Mouse (Mus musculus) limb, embryonic 12.5 days (tissue): ENCODE results near the gene Gm20388. TPM values are rescaled to one million over a fixed set of nuclear protein-coding genes. Genes with fewer than 3 reads are reported as not detected.

Source experiments
- ATAC-seq: fragments of 200-750 bp; cut with Nextera tagmentation; 2 replicates; pipeline ENCODE4 v1.8.0; 2017; ENCODE audit warnings: low read depth, moderate TSS enrichment; ENCODE audit not compliant: insufficient number of reproducible peaks, insufficient read depth, low FRiP score, low TSS enrichment
- H3K27ac ChIP-seq: fragments of 300-500 bp; sonication (generic); 2 replicates; pipeline ENCODE4 v1.5.1; 2016; ENCODE audit warnings: mild to moderate bottlenecking, moderate library complexity
- H3K27me3 ChIP-seq: fragments of 300-500 bp; sonication (generic); 2 replicates; pipeline ENCODE4 v1.6.1; 2016; ENCODE audit warnings: mild to moderate bottlenecking, moderate library complexity
- H3K36me3 ChIP-seq: fragments of 300-500 bp; sonication (generic); 2 replicates; pipeline ENCODE4 v1.6.1; 2016; ENCODE audit warnings: mild to moderate bottlenecking, moderate library complexity
- H3K4me1 ChIP-seq: fragments of 300-500 bp; sonication (generic); replicated peaks from 2 replicates; pipeline ENCODE4 v1.6.1; 2016
- H3K4me2 ChIP-seq: fragments of 300-500 bp; sonication (generic); 2 replicates; pipeline ENCODE4 v1.6.1; 2016; ENCODE audit warnings: mild to moderate bottlenecking, moderate library complexity
- H3K4me3 ChIP-seq: fragments of 300-500 bp; sonication (generic); replicated peaks from 2 replicates; pipeline ENCODE4 v1.5.1; 2016; ENCODE audit warnings: mild to moderate bottlenecking
- H3K9ac ChIP-seq: fragments of 300-500 bp; sonication (generic); replicated peaks from 2 replicates; pipeline ENCODE4 v1.6.1; 2016; ENCODE audit warnings: mild to moderate bottlenecking, moderate library complexity
- H3K9me3 ChIP-seq: fragments of 300-500 bp; sonication (generic); 2 replicates; pipeline ENCODE4 v1.6.1; 2016; ENCODE audit warnings: mild to moderate bottlenecking, moderate library complexity
- WGBS: fragments of 180-500 bp; shearing (Covaris S2); methylation state at CpG from one replicate; pipeline ENCODE4 v1.1.7; 2016; 5-methylcytosine and 5-hydroxymethylcytosine counted together
- polyA plus RNA-seq: library from polyadenylated mRNA; unstranded; fragments of >200 nt; fragmentation: Nextera tagmentation; extraction: Ambion mirVana; gene quantifications from 2 replicates; pipeline ENCODE4 v1.2.1, GENCODE M21; 2016

Gene Gm20388
- polyA plus RNA-seq, 1 experiment from 2014 or later: not detected

DNA sequence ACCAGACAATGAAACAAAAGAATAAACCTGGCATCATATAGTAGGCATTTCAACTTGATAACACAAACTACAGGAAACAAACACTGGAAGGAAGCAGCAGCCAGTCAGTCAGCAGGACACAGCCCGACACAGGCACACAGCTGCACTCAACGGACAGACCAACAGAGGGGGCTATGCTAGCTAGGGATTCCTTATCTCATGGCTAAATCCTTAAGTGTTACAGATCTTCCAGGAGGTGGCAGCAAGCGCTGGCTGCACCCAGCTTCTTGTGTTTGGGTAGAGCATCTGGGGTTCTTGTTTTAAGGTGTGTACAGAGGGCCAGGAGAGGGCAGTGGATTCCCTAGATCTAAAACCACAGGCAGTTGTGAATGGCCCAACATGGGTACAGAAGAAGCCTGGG is 1692.2 kb downstream of the Gm20388 start:
- peaks cover 93% of the 10 kb centered on the region for H3K36me3 ChIP-seq
- ATAC-seq: no peak; the same call in 1 of the 2 replicates

DNA sequence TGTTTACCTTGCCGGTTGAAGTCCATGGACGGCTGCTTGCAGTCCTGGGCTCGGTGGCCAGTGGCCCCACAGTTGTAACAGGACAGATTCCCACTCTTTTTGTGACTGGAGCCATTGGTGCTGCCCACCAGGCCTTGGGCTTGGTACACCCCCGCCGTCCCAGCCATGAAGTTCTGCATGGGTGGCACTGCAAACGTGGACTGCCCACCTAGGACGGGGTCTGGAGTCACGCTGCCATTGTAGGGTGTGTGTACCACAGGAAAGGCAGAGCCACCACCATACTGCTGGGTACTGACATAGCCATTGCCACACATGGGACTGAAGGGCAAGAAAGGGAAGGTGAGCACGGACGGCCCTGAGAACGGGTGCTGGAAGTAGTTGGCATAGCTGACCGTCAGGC is 1693.2 kb downstream of the Gm20388 start:
- H3K27me3 ChIP-seq: no peaks in the 10 kb centered on the region
- 95% methylated on average over 12 of the region's 12 CpGs for WGBS
- H3K9me3 ChIP-seq: no peaks in the 10 kb centered on the region
- no peak overlapping the region for H3K4me3 ChIP-seq
- H3K27ac ChIP-seq: no peak overlapping the region
- no peak overlapping the region for H3K9ac ChIP-seq
- no peaks in the 10 kb centered on the region for H3K4me1 ChIP-seq
- 0 out of 2 replicates have a peak, but pooled peaks have one; percentile 32 for ATAC-seq
- H3K4me2 ChIP-seq: no peak overlapping the region
- peaks cover 97% of the 10 kb centered on the region for H3K36me3 ChIP-seq

More for the DNA sequence above, 1692.2 kb downstream of the Gm20388 start:
- 37% methylated on average over 3 of the region's 3 CpGs for WGBS
- no peak overlapping the region for H3K4me3 ChIP-seq
- no peak overlapping the region for H3K4me2 ChIP-seq
- no peak overlapping the region for H3K9ac ChIP-seq
- H3K9me3 ChIP-seq: no peaks in the 10 kb centered on the region
- no peaks in the 10 kb centered on the region for H3K4me1 ChIP-seq
- no peaks in the 10 kb centered on the region for H3K27me3 ChIP-seq
- H3K27ac ChIP-seq: no peak overlapping the region

DNA sequence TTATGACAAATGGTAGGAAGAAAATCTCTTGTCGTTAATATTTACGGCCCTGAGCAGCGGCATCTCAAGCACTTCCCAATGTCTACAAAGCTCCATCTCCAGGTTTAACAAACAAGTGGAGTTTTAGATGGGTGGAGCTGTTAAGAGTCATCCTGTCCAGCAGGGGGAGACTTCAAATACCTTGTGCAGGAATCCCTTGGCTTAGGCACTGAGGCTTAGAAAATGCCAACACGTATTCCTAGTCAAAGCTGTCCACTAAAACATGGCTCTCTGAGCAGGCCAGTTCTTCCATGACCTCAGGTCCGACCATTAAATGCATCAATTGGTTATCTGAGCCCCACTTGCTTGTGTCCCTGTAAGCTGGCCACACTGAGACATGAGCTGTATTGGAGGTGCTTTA is 1697.0 kb downstream of the Gm20388 start:
- no peak for ATAC-seq
- WGBS: 86% methylated on average over 5 of the region's 5 CpGs
- no peaks in the 10 kb centered on the region for H3K27me3 ChIP-seq
- H3K9me3 ChIP-seq: no peaks in the 10 kb centered on the region
- H3K4me3 ChIP-seq: no peak overlapping the region
- H3K27ac ChIP-seq: no peak overlapping the region
- no peak overlapping the region for H3K9ac ChIP-seq
- H3K36me3 ChIP-seq: peaks cover 96% of the 10 kb centered on the region
- H3K4me1 ChIP-seq: no peaks in the 10 kb centered on the region
- H3K4me2 ChIP-seq: no peak overlapping the region

DNA sequence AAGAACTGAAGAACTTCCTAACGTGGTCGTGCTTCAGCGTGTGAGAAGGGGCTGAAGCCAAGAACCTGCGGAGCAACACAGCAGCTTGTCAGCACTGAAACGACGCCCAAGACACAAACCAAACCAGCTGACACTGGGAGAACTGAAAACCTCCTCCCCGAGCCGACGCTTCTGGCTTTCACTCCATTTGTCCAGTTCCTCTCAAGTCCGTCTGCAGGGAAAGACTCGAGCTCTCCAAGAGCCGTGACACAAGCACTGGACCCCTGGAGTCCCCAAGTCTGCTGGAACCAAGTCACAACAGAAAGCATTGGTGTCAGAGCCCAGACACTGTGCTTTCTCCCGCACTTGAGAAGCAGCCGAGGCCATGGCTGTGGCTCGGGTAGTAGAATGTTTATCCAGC is 1698.6 kb downstream of the Gm20388 start:
- Histone ChIP-seq H3K4me1 (no peaks in the 10 kb centered on the region), H3K9ac (no peak overlapping the region), H3K4me3 (no peak overlapping the region), H3K4me2 (no peak overlapping the region), H3K9me3 (no peaks in the 10 kb centered on the region), H3K27me3 (no peaks in the 10 kb centered on the region), H3K27ac (no peak overlapping the region), H3K36me3 (peaks cover 82% of the 10 kb centered on the region)
- 91% methylated on average over 15 of the region's 15 CpGs for WGBS
- ATAC-seq: no peak

DNA sequence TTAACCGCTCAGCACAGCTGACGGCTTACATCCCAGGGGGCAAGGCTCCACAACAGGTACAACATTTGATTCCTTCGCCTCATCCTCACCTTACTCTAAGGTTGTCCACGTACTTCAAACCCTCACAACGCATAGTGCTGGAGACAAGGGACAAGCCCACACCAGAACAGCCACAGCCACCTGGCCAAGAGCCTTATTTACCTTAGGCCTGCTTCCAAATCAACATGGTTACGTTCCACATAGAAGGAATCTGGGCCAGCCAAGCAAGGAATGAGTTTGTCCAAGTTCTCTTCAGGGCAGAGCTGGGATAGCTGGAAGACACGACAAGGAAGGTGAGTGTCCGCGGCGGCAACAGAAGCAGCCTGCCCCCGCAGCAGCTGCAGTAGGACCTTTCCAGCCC is 1699.3 kb downstream of the Gm20388 start:
- ATAC-seq: no peak
- Histone ChIP-seq H3K27ac (no peak overlapping the region), H3K4me1 (no peaks in the 10 kb centered on the region), H3K36me3 (peaks cover 78% of the 10 kb centered on the region), H3K9ac (no peak overlapping the region), H3K4me3 (no peak overlapping the region), H3K4me2 (no peak overlapping the region), H3K27me3 (no peaks in the 10 kb centered on the region), H3K9me3 (no peaks in the 10 kb centered on the region)
- 95% methylated on average over 11 of the region's 11 CpGs for WGBS

DNA sequence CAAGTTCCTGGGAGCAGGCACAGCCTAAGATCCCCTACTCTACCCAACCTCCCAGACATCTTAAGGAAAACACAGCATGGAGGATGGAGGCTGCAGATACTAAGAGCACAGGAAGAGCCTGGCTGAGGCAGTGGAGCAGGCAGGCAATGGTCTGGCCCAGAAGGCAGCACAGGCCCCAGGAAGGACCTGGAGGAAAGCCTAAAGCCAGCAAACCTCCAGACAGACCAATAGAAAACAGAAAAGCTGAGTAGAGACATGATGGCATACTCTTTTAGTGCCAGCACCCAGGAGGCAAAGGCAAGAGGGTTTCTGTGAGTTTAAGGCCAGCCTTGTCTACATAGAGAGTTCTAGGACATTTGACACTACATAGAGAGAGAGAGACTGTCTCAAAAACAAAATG is 1702.8 kb downstream of the Gm20388 start:
- H3K36me3 ChIP-seq: peaks cover 78% of the 10 kb centered on the region
- H3K4me1 ChIP-seq: no peaks in the 10 kb centered on the region
- ATAC-seq: no peak
- no peak overlapping the region for H3K9ac ChIP-seq
- no peak overlapping the region for H3K27ac ChIP-seq
- H3K4me2 ChIP-seq: no peak overlapping the region
- H3K4me3 ChIP-seq: no peak overlapping the region
- H3K27me3 ChIP-seq: no peaks in the 10 kb centered on the region
- H3K9me3 ChIP-seq: no peaks in the 10 kb centered on the region

DNA sequence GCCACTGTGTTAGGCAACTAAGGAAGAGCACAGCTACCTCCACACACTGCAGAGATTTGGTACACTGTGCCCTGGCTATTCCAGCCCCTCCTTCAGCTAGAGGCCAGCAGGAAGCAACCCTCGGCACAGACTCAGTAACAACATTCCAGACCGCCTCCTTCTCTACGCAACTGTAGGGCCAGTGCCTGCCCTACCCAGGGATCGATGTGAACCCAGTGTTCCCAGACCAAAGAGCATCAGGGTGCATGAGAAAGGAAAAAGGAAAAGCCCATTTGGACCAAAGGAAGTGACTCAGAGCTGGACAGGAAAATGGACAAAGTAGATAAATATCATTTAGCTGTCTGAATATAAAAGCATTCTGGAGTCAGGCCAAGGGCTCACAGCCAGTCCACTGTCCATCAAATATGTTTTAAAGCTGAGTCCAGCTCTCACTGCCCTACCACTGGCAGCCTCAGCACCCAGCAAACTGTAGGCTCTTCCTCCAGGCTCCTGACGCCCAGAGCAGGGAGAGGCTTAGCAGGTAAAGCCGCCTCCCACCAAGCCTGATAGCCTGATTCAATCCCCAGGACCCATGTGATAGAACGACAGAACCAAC is 1708.9 kb downstream of the Gm20388 start:
- no peaks in the 10 kb centered on the region for H3K27me3 ChIP-seq
- no peak overlapping the region for H3K27ac ChIP-seq
- 73% methylated on average over 7 of the region's 7 CpGs for WGBS
- H3K9ac ChIP-seq: no peak overlapping the region
- H3K4me3 ChIP-seq: no peak overlapping the region
- H3K4me2 ChIP-seq: no peak overlapping the region
- H3K36me3 ChIP-seq: peaks cover 59% of the 10 kb centered on the region
- no peak for ATAC-seq
- H3K9me3 ChIP-seq: no peaks in the 10 kb centered on the region
- 0 out of 2 replicates have a peak, but pooled peaks cover 8% of the 10 kb centered on the region for H3K4me1 ChIP-seq

DNA sequence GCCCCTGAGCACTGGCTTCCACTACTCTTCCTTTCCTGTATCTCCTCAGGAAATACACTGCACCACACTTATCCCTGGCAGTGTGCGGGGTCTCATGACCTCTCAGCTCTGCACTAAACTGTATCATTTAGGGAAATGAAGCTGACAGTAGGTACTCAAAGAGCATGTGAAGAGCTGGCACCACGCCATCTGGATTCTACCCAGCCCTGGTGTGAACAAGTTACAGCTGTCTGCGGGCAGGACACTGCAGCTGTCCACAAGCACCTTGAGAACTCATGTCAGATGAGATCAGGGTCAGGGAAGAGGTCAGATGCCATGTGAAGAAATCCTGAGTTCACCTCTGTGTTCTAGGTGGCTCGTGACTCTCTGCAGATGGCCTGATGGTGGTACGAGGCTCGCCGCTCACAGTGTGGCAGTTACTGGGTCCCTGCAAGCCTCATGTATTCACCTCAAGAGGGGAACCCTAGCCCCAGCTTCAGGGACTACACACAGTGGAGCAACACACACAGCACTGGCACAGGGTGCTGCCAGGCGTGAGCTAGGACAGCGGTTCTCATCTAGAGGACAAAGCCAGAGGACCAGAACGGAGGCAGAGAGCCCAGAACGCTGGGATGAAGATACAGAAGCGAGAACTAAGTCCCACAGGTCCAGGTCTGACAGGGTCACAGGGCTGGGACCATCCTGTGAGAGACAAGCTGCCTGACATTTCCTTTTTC is 1710.3 kb downstream of the Gm20388 start:
- H3K36me3 ChIP-seq: peaks cover 60% of the 10 kb centered on the region
- H3K4me2 ChIP-seq: no peak overlapping the region
- 0 out of 2 replicates have a peak overlapping the region, but pooled peaks have one; percentile 4 for H3K27ac ChIP-seq
- H3K4me3 ChIP-seq: no peak overlapping the region
- H3K9ac ChIP-seq: no peak overlapping the region
- no peaks in the 10 kb centered on the region for H3K27me3 ChIP-seq
- H3K4me1 ChIP-seq: 0 out of 2 replicates have a peak, but pooled peaks cover 12% of the 10 kb centered on the region
- WGBS: 86% methylated on average over 12 of the region's 12 CpGs
- H3K9me3 ChIP-seq: no peaks in the 10 kb centered on the region
- ATAC-seq: no peak

DNA sequence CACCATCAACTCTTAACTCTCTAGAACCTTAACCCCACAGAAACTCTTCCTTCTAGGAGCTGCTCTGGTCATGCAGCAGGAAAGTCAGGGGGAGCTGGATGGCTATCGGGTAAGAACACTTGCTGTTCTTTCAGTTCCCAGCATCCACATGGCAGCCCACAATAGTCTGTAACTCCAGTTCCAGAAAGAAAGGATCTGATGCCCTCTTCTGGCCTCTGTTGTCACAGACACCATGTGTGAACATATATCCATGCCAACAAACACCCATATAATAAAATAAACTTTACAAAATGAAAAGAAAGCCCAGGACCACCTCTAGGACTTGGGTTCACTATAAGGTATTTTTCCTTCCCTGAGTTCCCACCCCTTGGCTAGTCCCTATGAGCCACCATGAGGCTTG is 1711.2 kb downstream of the Gm20388 start:
- 73% methylated on average over 1 of the region's 1 CpGs for WGBS
- Histone ChIP-seq H3K27ac (no peak overlapping the region), H3K9ac (no peak overlapping the region), H3K4me3 (no peak overlapping the region), H3K4me1 (0 out of 2 replicates have a peak, but pooled peaks cover 12% of the 10 kb centered on the region), H3K4me2 (no peak overlapping the region), H3K36me3 (peaks cover 60% of the 10 kb centered on the region), H3K27me3 (no peaks in the 10 kb centered on the region), H3K9me3 (no peaks in the 10 kb centered on the region)
- ATAC-seq: no peak

DNA sequence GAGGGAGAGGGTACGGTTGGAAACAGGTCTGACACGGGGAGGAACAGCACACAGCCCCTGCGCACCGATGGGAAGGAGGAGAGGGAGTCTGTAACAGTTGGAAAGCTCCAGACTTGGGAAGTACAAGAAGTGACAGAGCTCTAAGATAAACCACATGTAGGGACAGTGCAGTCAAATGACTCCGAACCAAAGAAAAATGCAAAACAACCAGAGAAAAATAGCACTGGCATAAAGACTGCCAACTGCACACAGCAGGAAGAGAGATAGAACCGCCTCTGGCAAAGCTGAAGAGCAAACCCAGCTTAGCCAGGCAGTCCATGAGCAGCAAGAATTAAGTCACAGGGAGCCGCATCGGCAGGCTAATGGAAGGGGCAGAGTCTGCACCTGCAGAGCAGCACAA is 1712.4 kb downstream of the Gm20388 start:
- no peak overlapping the region for H3K9ac ChIP-seq
- H3K27me3 ChIP-seq: no peaks in the 10 kb centered on the region
- H3K36me3 ChIP-seq: peaks cover 60% of the 10 kb centered on the region
- no peak overlapping the region for H3K27ac ChIP-seq
- no peaks in the 10 kb centered on the region for H3K9me3 ChIP-seq
- ATAC-seq: no peak
- 0 out of 2 replicates have a peak, but pooled peaks cover 12% of the 10 kb centered on the region for H3K4me1 ChIP-seq
- H3K4me2 ChIP-seq: no peak overlapping the region
- 93% methylated on average over 8 of the region's 8 CpGs for WGBS
- H3K4me3 ChIP-seq: no peak overlapping the region

DNA sequence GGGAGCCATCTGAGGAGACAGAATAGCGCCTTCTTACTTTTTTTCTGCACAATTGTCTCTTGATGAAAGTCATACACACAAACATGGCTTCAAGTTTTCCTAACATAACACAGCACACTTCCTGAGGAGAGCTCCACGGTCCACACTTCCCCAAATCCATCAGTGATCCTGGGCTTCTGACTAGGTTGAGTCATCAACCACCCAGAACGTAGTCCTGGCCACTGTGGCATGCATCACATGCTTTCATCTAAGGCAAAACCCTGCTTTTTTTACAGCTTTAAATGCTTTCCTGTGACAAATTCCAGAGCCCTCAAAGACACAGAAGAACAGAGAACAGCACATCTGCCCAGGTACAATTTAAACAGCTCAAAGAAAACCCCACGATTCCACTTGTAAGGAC is 1718.0 kb downstream of the Gm20388 start:
- no peak for ATAC-seq
- 89% methylated on average over 4 of the region's 4 CpGs for WGBS

More for the DNA sequence above, 1718.0 kb downstream of the Gm20388 start:
- H3K27me3 ChIP-seq: no peaks in the 10 kb centered on the region
- H3K9me3 ChIP-seq: no peaks in the 10 kb centered on the region
- no peak overlapping the region for H3K9ac ChIP-seq
- H3K27ac ChIP-seq: no peak overlapping the region
- 0 out of 2 replicates have a peak, but pooled peaks cover 15% of the 10 kb centered on the region for H3K4me1 ChIP-seq
- peaks cover 40% of the 10 kb centered on the region for H3K36me3 ChIP-seq
- no peak overlapping the region for H3K4me2 ChIP-seq
- H3K4me3 ChIP-seq: no peak overlapping the region
